ENCODE assay signal across 10 mouse cellular contexts in the genomic region with DNA sequence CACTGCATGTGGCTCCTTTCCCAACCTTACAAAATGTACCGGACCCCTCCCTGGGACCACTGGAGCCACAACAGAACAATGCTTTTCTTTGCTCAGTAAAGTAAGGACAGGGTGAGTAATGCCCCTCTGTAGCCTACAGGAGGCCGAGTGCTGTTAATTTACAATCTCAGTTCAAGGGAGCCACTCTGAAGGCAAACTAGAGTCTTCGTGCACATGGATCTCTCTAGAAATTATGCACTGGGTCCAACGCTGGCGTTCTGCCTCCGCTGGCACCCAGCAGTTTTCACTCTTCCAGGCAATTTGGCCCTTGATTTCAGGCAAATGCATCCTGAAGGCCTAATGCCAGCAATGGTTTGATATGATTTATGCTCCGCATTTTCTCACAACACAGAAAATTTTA.
DNase-seq lines count a peak whose midpoint lies in the region; ATAC-seq and TF ChIP-seq lines count a peak whose summit lies in the region.
"Had no signal": no experiment of that assay in that cellular context is flagged by ENCODE, and none has a peak within 500 bp of the region (broad histone marks: within the 10 kb centered on the region; RNA-seq: fewer than 3 reads in every experiment).

No protein-coding gene starts in this region.

- DNase-seq in forebrain, postnatal 0 days: peak; percentile 56
- peak; percentile 34 to 54 for DNase-seq in layer of hippocampus, postnatal 10 days (ENCODE audit: low spot score in 2 of 2)
- no peak for DNase-seq in layer of hippocampus, adult 11-12 months (ENCODE audit: low spot score)
- DNase-seq in ES-CJ7 (ENCODE audit: low read depth, low spot score): peak; percentile 9
- DNase-seq in adrenal gland, postnatal 14 days: peak; percentile 53
- no peak for DNase-seq in gastrocnemius, postnatal 36 days
- no peak for DNase-seq in left cerebral cortex, postnatal 36 days (ENCODE audit: low spot score in 2 of 2)
- DNase-seq: right cerebral cortex, postnatal 25 days had no signal

- no peak overlapping the region for H3K4me3 ChIP-seq in forebrain, postnatal 0 days (ENCODE audit: low read depth, low read length)
- H3K4me3 ChIP-seq in forebrain, embryonic 12.5 days (replicated peaks): no peak overlapping the region
- H3K4me3 ChIP-seq: limb, embryonic 15.5 days had no signal

- no peak overlapping the region for H3K27ac ChIP-seq in forebrain, postnatal 0 days (ENCODE audit: low read depth, low read length)
- no peak overlapping the region for H3K27ac ChIP-seq in forebrain, embryonic 12.5 days
- H3K27ac ChIP-seq: limb, embryonic 15.5 days had no signal

- 48% methylated on average over 7 of the region's 7 CpGs for WGBS in forebrain, postnatal 0 days
- WGBS in forebrain, embryonic 12.5 days: 80% methylated on average over 7 of the region's 7 CpGs

- no peak overlapping the region for H3K9ac ChIP-seq in forebrain, postnatal 0 days
- no peak overlapping the region for H3K9ac ChIP-seq in forebrain, embryonic 12.5 days
- H3K9ac ChIP-seq: limb, embryonic 15.5 days had no signal

- H3K36me3 ChIP-seq in forebrain, postnatal 0 days (ENCODE audit: insufficient read depth): no peaks in the 10 kb centered on the region
- no peaks in the 10 kb centered on the region for H3K36me3 ChIP-seq in forebrain, embryonic 12.5 days (replicated peaks)
- H3K36me3 ChIP-seq: limb, embryonic 15.5 days had no signal

- no peaks in the 10 kb centered on the region for H3K4me1 ChIP-seq in forebrain, postnatal 0 days (ENCODE audit: insufficient read depth)
- H3K4me1 ChIP-seq in forebrain, embryonic 12.5 days: peaks cover 7% of the 10 kb centered on the region

- intact Hi-C loops in gastrocnemius, postnatal 36 days (cut with DNase I): no loop called here
- intact Hi-C loops in left cerebral cortex, postnatal 36 days (cut with DNase I): no loop called here

- TF ChIP-seq CTCF in forebrain, postnatal 0 days (IDR thresholded peaks at IDR 0.05; ENCODE audit: low read depth): peak; percentile 21; the same call in 1 of the 2 replicates

- H3K4me2 ChIP-seq in forebrain, postnatal 0 days (ENCODE audit: low read depth): no peak overlapping the region
- H3K4me2 ChIP-seq in forebrain, embryonic 12.5 days: no peak overlapping the region
- H3K4me2 ChIP-seq: limb, embryonic 15.5 days had no signal

- H3K27me3 ChIP-seq in forebrain, postnatal 0 days (ENCODE audit: insufficient read depth, low read length): no peaks in the 10 kb centered on the region
- no peaks in the 10 kb centered on the region for H3K27me3 ChIP-seq in forebrain, embryonic 12.5 days
- H3K27me3 ChIP-seq: limb, embryonic 15.5 days had no signal

- peak; percentile 40; the same call in 1 of the 2 replicates for ATAC-seq in forebrain, postnatal 0 days
- no peak for ATAC-seq in forebrain, embryonic 12.5 days (ENCODE audit: low FRiP score)

- H3K9me3 ChIP-seq in forebrain, postnatal 0 days (ENCODE audit: low read length): no peaks in the 10 kb centered on the region
- H3K9me3 ChIP-seq in forebrain, embryonic 12.5 days: no peaks in the 10 kb centered on the region
- H3K9me3 ChIP-seq: limb, embryonic 15.5 days had no signal

Comparison
In these comparisons a context has a peak if more than half of its experiments do, and no peak if none do; other contexts are left out.
1. DNase-seq: peak in forebrain, postnatal 0 days (single experiment), layer of hippocampus, postnatal 10 days (2 of 2), ES-CJ7 (single experiment) and adrenal gland, postnatal 14 days (single experiment); none in layer of hippocampus, adult 11-12 months (single experiment), gastrocnemius, postnatal 36 days (0 of 2) and left cerebral cortex, postnatal 36 days (0 of 2).